Mouse (Mus musculus) stomach, embryonic 16.5 days (tissue): Measurements from ENCODE around the gene Syt13. TPM values are rescaled to one million over a fixed set of nuclear protein-coding genes. Genes with fewer than 3 reads are reported as not detected.

Experiments
- ATAC-seq: fragments of 200-750 bp; cut with Nextera tagmentation; 2 replicates; pipeline ENCODE4 v1.8.0; 2017; ENCODE audit warnings: moderate number of reproducible peaks, moderate TSS enrichment; ENCODE audit not compliant: insufficient read depth, low FRiP score
- H3K27ac ChIP-seq: fragments of 300-500 bp; sonication (generic); 2 replicates; pipeline ENCODE4 v1.5.1; 2014; ENCODE audit warnings: low read length
- H3K27me3 ChIP-seq: fragments of 300-500 bp; sonication (generic); 2 replicates; pipeline ENCODE4 v1.6.1; 2014; ENCODE audit warnings: low read length, control low read depth, mixed read lengths; ENCODE audit not compliant: control insufficient read depth, insufficient read depth
- H3K36me3 ChIP-seq: fragments of 300-500 bp; sonication (generic); 2 replicates; pipeline ENCODE4 v1.6.1; 2014; ENCODE audit warnings: low read length; ENCODE audit not compliant: control insufficient read depth, insufficient read depth
- H3K4me1 ChIP-seq: fragments of 300-500 bp; sonication (generic); 2 replicates; pipeline ENCODE4 v1.6.1; 2014; ENCODE audit warnings: low read length, control low read depth, mixed read lengths; ENCODE audit not compliant: control insufficient read depth, insufficient read depth
- H3K4me2 ChIP-seq: fragments of 300-500 bp; sonication (generic); 2 replicates; pipeline ENCODE4 v1.6.1; 2014; ENCODE audit warnings: low read depth, low read length, mixed read lengths
- H3K4me3 ChIP-seq: fragments of 300-500 bp; sonication (generic); replicated peaks from 2 replicates; pipeline ENCODE4 v1.5.1; 2014; ENCODE audit warnings: mild to moderate bottlenecking, low read length
- H3K9ac ChIP-seq: fragments of 300-500 bp; sonication (generic); 2 replicates; pipeline ENCODE4 v1.6.1; 2014; ENCODE audit warnings: low read length
- H3K9me3 ChIP-seq: fragments of 300-500 bp; sonication (generic); replicated peaks from 2 replicates; pipeline ENCODE4 v1.6.1; 2016; ENCODE audit warnings: low read length, control low read depth; ENCODE audit not compliant: control insufficient read depth
- WGBS: fragments of 180-500 bp; shearing (Covaris S2); extraction: QIAGEN DNeasy Blood & Tissue Kit; methylation state at CpG from one replicate; pipeline ENCODE4 v1.1.7; 2014; 5-methylcytosine and 5-hydroxymethylcytosine counted together
- polyA plus RNA-seq: library from polyadenylated mRNA; unstranded; fragments of >200 nt; fragmentation: Nextera tagmentation; extraction: Ambion mirVana; gene quantifications from 2 replicates; pipeline ENCODE4 v1.2.1, GENCODE M21; 2015

Gene Syt13
- polyA plus RNA-seq, 1 experiment from 2014 or later = 12.9 TPM

DNA sequence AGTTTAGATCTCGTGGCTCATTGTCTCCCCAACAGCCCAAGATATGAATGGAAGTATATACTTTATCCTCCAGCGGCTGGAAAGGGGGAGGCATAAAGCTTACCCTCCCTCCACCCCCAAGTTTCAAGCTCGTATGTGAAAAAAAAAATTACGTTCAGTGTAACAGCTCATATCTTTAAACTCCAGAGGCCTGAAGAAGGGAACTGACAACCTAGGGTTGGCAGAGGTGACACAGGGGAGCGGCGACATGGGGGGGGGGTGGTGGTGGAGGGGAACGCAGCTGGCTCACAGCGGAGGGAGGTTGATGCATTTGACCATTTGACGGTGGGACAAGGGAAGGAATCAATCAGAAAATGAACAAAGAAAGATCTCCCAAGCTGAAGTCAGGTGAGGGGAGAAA, 56.2 kb downstream of the Syt13 start:
- Histone ChIP-seq H3K36me3 (peaks cover 35% of the 10 kb centered on the region), H3K4me2 (no peak overlapping the region), H3K27me3 (no peaks in the 10 kb centered on the region), H3K9ac (no peak overlapping the region), H3K27ac (no peak overlapping the region), H3K9me3 (no peaks in the 10 kb centered on the region), H3K4me3 (no peak overlapping the region), H3K4me1 (peaks cover 15% of the 10 kb centered on the region)
- no peak for ATAC-seq
- 73% methylated on average over 9 of the region's 9 CpGs for WGBS

DNA sequence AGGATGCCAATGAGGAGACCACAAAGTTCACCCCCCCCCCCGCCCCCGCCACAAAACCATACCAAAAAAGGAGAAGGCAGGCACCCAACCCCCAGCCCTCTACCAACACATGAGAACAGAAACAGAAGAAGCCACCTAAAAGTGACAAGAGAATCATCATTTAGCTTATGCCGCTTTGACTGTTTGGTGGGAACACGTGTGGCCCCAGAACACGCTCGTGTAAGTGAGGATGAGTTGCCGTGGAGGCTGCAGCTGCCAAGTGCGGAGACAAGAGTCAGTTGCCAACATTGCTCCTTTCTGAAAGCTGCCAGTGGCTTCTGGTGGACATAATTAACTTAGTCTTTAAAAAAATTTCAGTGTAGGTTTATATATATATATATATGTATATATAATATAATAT, 56.6 kb downstream of the Syt13 start:
- no peaks in the 10 kb centered on the region for H3K27me3 ChIP-seq
- no peak overlapping the region for H3K27ac ChIP-seq
- no peak overlapping the region for H3K4me3 ChIP-seq
- no peak overlapping the region for H3K9ac ChIP-seq
- ATAC-seq = no peak
- H3K4me1 ChIP-seq = peaks cover 15% of the 10 kb centered on the region
- H3K36me3 ChIP-seq = peaks cover 35% of the 10 kb centered on the region
- WGBS = 83% methylated on average over 8 of the region's 8 CpGs
- H3K4me2 ChIP-seq = no peak overlapping the region
- H3K9me3 ChIP-seq = no peaks in the 10 kb centered on the region

DNA sequence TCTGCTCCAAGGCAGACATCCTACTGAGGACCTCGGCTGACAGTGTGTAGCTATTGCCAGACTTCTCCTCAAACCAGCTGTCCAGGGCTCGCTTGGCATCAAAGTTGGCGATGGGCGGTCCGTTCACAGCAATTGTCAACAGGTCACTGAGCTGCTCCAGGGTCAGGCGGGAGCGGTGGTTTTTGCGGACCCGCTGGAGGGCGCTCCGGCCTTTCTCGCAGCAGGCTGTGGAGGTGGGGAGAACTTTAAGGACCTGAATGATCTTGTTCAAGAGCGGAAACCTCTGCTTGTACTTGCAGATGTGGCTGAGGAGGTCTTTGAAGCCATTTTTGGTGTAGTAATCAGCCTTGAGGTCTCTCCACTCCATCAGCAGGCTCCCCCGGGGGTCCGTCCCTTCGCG, 57.2 kb downstream of the Syt13 start:
- H3K4me3 ChIP-seq = no peak overlapping the region
- H3K36me3 ChIP-seq = peaks cover 35% of the 10 kb centered on the region
- H3K4me2 ChIP-seq = no peak overlapping the region
- 89% methylated on average over 17 of the region's 17 CpGs for WGBS
- H3K9me3 ChIP-seq = no peaks in the 10 kb centered on the region
- no peak for ATAC-seq
- no peaks in the 10 kb centered on the region for H3K27me3 ChIP-seq
- H3K27ac ChIP-seq = no peak overlapping the region
- peaks cover 14% of the 10 kb centered on the region for H3K4me1 ChIP-seq
- H3K9ac ChIP-seq = no peak overlapping the region

DNA sequence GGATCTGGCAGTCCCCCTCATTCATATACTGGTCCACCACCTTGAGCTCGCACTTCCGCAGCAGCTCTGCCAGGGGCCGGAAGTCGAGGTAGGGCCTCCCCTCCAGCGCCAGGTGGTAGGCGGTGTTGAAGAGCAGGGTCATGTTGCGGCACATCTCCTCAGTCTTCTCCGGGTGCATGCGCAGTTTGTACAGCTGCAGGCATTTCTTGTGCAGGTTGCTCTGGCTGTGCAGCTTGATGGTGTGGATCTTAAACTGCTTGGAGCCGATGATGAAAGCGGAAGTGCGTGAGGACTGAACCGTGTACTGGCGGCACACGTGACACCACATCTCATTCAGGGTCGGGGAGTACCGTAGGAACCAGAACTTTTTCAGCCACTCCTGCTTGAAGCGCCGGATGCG, 58.7 kb downstream of the Syt13 start:
- no peaks in the 10 kb centered on the region for H3K27me3 ChIP-seq
- H3K36me3 ChIP-seq = peaks cover 34% of the 10 kb centered on the region
- no peaks in the 10 kb centered on the region for H3K9me3 ChIP-seq
- ATAC-seq = no peak
- H3K27ac ChIP-seq = no peak overlapping the region
- no peak overlapping the region for H3K4me3 ChIP-seq
- WGBS = 96% methylated on average over 20 of the region's 20 CpGs
- H3K4me2 ChIP-seq = no peak overlapping the region
- no peak overlapping the region for H3K9ac ChIP-seq
- no peaks in the 10 kb centered on the region; the same call in 1 of the 2 replicates for H3K4me1 ChIP-seq

DNA sequence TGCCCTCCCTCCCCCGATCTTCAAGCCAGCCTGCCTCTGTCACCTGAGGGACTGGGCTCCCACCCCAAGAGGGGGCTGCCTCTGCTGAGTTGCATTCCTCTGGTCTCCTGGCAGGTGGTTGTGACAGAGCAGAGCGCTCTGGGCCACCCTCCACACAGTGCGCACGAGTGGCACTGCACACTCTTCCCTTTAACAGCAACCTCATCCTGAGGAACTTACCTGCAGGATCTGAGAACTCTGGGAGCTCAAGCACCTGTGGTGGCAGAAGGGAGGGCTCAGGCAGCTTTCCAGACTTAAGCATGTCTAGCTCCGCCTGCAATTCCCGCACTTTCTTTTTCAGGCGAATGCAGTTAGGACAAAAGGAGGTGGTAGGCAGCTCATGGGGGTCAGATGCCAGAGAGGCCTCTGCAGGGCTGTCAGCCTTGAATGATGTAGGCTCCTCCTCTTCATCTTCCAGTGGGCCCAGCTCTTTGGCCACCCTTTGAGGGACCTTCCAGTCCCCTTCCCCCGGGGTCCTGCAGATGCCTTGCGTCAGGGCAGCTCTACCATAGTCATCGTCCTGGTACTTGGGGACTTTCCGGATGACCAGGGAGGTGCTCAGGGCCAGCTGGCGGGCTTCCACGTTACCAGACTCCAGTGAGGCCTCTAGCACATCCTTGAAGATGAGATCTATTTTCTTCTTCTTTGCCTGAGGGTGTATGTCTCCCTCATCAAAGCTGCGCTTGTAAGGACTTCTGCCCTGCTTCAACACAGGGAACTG, 60.3 kb downstream of the Syt13 start:
- Histone ChIP-seq H3K4me3 (no peak overlapping the region), H3K36me3 (peaks cover 35% of the 10 kb centered on the region), H3K4me1 (no peaks in the 10 kb centered on the region), H3K27ac (no peak overlapping the region), H3K27me3 (no peaks in the 10 kb centered on the region), H3K9ac (no peak overlapping the region), H3K4me2 (no peak overlapping the region), H3K9me3 (no peaks in the 10 kb centered on the region)
- WGBS = 73% methylated on average over 14 of the region's 14 CpGs
- no peak for ATAC-seq

DNA sequence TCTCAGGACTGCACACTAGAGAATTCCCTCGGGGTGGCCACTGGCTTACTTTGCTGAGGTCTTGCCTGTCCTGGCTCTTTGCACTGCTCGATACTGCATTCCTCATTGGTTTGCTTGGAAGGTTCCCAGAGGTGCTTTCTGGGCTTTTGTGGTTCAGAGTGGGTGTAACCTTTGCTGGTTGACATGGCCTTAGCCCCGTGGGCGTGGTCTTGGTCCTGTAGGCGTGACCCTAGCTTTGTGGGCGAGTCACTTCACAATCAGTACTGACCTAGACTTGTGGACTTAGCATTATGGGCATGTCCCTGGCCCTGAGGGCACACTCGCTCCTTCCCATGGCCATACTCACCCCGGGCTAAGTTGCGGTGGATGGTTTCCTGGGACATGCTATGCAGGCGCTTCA, 65.3 kb downstream of the Syt13 start:
- H3K4me1 ChIP-seq = no peaks in the 10 kb centered on the region
- no peak for ATAC-seq
- peaks cover 9% of the 10 kb centered on the region for H3K36me3 ChIP-seq
- no peak overlapping the region for H3K27ac ChIP-seq
- 86% methylated on average over 10 of the region's 10 CpGs for WGBS
- H3K9ac ChIP-seq = no peak overlapping the region
- H3K4me3 ChIP-seq = no peak overlapping the region
- no peak overlapping the region for H3K4me2 ChIP-seq
- H3K27me3 ChIP-seq = no peaks in the 10 kb centered on the region
- H3K9me3 ChIP-seq = no peaks in the 10 kb centered on the region

DNA sequence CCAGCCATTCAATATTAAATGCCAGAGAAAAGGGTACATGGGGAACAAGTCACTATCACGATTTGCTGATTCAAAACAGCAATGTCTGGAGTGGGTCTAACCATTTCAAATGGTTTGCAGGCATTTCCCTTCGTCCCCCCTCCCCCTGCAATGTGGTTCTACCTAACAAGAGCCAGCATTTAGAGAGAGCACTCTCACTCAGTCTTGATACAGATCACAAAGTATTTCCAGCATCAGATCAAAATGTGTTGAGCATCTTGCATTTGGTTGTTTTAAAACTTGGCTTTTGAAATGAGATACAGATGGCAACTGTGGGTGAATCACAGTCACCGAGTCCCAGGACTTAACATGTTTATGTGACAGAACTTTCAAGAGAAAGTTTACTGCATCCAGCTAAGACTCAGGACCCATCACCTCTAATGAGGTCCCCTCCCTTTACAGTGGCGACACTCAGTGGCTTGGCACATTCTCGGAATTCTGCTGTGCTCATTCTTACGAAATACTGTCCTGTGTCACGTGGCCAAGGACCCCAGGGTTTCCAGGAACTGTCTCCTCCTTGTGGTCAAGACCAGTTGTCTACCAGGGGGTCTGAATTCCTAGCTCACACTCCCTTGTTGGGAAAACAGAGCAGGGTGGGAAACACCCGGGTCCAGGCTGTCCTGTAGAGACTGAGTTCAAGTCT, 67.8 kb downstream of the Syt13 start:
- 0 out of 2 replicates have a peak, but pooled peaks cover 12% of the 10 kb centered on the region for H3K36me3 ChIP-seq
- 62% methylated on average over 8 of the region's 8 CpGs for WGBS

DNA sequence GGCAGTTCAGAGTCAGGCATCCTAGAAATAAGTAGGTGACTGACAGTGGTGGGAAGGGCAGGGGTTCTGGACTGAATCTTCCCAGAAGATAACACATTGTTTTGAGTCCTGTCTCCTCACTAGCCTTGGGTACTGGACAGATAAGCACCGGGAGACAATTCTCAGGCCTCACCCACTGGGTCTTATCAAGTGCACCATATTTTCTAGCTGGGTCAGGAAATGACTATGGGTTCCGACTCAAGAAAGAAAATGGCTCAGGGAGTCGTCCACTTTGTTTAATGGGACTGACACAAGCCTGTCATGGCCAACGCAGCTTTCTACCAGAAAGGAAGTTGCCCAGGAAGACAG, 68.3 kb downstream of the Syt13 start:
- WGBS = 71% methylated on average over 4 of the region's 4 CpGs
- no peak overlapping the region for H3K4me3 ChIP-seq
- H3K4me2 ChIP-seq = no peak overlapping the region
- no peaks in the 10 kb centered on the region for H3K9me3 ChIP-seq
- H3K36me3 ChIP-seq = 0 out of 2 replicates have a peak, but pooled peaks cover 12% of the 10 kb centered on the region
- H3K9ac ChIP-seq = no peak overlapping the region
- no peak overlapping the region for H3K27ac ChIP-seq
- ATAC-seq = no peak
- H3K27me3 ChIP-seq = no peaks in the 10 kb centered on the region
- peaks cover 10% of the 10 kb centered on the region for H3K4me1 ChIP-seq

More for the DNA sequence above, 67.8 kb downstream of the Syt13 start:
- H3K27ac ChIP-seq = no peak overlapping the region
- H3K9ac ChIP-seq = no peak overlapping the region
- H3K9me3 ChIP-seq = no peaks in the 10 kb centered on the region
- no peaks in the 10 kb centered on the region for H3K27me3 ChIP-seq
- no peak overlapping the region for H3K4me3 ChIP-seq
- H3K4me2 ChIP-seq = no peak overlapping the region
- ATAC-seq = no peak
- peaks cover 5% of the 10 kb centered on the region for H3K4me1 ChIP-seq

DNA sequence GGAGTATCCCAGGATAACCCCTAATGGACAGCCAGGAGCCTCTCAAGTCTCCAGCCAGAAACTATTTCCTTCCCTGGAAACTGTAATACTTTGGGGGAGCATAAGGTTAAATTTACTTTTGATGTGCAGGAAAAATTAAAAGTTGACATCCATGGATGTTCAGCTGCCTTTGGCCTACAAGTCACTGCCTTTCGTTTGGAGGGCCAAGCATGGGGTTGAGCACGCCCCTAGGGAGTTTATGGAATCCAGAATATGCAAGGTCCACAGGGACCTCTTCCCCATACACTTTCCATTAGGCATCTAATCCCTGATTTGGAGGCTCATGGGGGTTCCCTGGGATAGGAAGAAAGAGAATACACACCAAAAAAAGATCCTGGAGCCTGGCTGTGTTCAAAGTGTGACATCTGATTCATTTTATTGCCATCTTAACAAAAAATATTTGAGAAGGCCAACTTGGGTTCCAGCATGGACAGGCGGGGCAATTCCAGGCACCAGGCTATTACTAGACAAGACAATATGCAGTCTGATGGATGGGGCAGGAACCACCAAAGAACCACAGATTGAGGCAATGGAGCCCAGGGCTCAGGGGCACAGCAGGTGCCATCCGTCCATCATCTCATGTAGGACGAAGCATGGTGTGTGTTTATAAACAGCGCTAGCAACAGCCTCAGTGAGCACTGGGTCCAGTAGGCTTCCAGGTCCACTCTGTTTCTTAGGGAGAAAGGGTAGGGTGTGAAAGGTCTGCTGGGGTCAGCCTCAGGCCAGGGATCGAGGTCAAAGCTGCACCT, 69.6 kb downstream of the Syt13 start:
- Histone ChIP-seq H3K9ac (no peak overlapping the region), H3K36me3 (0 out of 2 replicates have a peak, but pooled peaks cover 9% of the 10 kb centered on the region), H3K27ac (no peak overlapping the region), H3K9me3 (no peaks in the 10 kb centered on the region), H3K4me2 (no peak overlapping the region), H3K4me3 (no peak overlapping the region), H3K4me1 (peaks cover 21% of the 10 kb centered on the region), H3K27me3 (no peaks in the 10 kb centered on the region)
- 73% methylated on average over 7 of the region's 7 CpGs for WGBS
- no peak for ATAC-seq
